Mouse (Mus musculus) c-Kit-positive CD71-negative TER-119-negative erythroid progenitor cells, embryonic 14.5 days (primary cell): ENCODE results near the gene Gm14322.
"Not testable (repeated sequence)": the region's sequence is repeated elsewhere in the genome, so short reads cannot be mapped to it uniquely, and the experiment has no call there.

Experiments used
- DNase-seq: peaks from one replicate; pipeline ENCODE4 v3.0.0-alpha.2; 2013; ENCODE audit warnings: low read depth

Gene Gm14322

DNA sequence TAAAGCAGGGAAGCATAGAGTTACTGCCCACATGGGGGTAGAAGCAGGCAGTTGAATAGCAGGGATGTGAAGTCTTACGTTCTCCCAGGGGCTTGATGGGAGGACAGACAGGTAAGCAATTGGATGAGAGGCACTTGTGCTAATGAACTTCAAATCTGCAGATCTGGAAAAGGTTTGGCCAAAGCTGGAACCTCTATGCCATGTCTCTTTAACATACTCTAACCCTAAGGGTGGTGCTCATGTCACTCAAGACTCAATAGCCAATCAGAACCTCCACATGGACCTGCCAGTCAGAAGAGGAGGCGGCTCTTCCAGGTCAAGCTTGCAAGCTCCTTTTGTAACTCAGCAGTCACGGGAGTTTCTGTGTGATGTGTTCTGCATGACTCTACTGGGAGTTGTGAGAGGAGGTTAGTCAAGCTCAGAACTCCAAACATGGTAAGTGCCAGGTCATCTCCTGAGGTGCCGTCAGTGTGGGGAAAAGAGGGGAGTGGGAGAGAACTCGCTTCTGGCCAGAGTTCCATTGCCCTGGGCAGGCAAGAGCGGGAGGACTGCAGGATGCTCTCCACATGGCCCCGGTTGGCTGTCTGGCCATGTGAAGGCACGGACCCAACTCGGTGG, at the start of gene Gm14322:
Gm14322 (plus strand) TSS at position 348 of the 618 bp plus-strand sequence.
- not testable (repeated sequence) for DNase-seq

DNA sequence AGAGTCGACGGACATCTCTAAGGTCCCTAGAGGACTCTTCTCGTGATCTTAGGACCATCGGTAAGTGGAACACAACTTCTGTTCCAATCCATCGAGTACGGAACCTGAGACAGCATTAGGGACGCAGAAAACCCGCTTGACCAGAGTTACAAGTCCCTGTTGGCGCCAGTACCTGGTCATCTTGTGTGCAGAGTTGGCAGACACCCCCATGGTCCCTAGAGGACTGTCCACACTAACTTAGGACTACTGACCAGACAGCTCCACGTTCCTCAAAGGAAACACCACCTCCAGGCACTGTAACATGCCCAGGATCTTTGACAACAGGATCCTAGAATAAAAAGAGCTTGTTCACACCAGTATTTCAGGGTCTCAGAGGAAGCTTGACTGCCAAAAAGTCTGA, 17.6 kb upstream of the Gm14322 start:
- DNase-seq, result not testable (repeated sequence)

DNA sequence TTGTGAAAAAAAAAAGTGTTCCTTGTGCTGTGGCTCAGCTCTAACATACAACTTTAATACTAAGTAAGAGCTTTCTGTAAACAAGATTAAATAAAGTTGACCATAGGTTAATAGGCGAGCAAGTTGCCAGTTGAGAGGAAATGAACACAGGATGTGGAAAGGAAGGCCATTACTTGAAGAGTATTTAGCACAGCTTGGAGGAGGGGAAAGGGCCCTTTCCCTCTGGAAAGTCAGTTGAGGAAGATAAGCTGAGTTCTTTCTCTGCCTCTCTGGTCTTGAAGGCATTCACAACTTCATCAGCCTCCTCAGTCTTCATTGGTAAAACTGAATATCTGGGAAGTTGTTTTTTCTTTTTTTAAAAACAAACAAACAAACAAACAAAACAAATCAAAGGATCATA, 28.3 kb downstream of the Gm14322 start:
- DNase-seq, result not testable (repeated sequence)

DNA sequence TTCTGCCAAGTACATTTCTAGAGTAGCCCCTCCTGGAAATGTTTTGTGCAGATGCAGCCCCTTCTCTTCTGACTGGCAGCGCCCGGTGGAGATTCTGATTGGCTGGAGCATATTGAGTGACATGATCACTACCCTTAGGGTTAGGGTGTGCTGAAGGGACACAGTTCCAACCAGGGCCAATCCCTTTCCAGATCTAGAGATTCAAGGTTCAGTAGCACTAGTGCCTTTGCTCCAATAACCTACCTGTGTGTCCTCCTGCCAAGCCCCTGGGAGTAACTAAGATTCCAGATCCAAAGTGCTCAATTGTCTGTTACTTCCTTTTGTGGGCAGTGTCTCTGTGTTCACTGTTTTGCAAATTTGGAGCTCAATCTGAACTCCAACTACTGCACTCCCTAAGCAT, 47.1 kb downstream of the Gm14322 start:
- DNase-seq, result not testable (repeated sequence)
